14 mouse cellular contexts compared by ENCODE assay signal in the genomic region with DNA sequence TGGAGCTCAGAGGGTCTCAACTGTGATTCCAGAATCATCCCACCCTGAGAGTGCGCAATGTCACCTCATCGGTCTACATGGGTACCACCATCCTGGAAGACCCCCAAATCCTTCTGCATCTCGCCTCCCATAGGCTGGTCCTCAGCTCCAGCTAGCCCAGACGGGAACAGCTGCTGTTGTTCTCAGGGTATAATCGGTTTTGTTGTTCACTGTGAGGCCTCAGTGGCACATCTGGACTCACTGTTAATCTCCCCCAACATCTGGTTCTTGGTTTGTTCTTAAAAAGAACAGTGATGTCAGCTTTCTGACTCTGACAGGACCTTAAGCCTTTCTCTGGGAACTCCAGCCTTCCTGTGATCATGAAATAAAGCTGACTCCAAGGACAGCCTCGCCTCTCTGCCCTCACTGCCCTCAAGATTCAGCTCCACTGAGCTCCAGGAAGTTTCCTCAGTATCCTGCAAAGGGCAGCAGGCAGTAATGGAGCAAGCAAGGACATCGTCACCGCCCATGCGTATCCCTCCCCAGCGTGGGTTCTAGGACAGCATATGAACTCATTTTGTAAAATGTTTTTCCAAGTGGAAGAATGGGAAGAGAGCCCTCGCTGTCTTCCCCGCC. TPM values are rescaled to one million over a fixed set of nuclear protein-coding genes. Genes with fewer than 3 reads are reported as not detected.
DNase-seq lines count a peak whose midpoint lies in the region; ATAC-seq and TF ChIP-seq lines count a peak whose summit lies in the region.
"Had no signal": no experiment of that assay in that cellular context is flagged by ENCODE, and none has a peak within 500 bp of the region (broad histone marks: within the 10 kb centered on the region; RNA-seq: fewer than 3 reads in every experiment).

No protein-coding gene starts in this region.

- no peak for TF ChIP-seq CTCF in CH12.LX (conservative IDR thresholded peaks at IDR 0.05 in 1 of 2, IDR thresholded peaks at IDR 0.05 in 1 of 2; ENCODE audit: low read depth in 2 of 2, low read length in 2 of 2)

- H3K4me3 ChIP-seq in heart, embryonic 10.5 days: no peak overlapping the region
- H3K4me3 ChIP-seq in CH12.LX (replicated peaks in 1 of 3; ENCODE audit: low read depth in 2 of 3, low read length in 2 of 3, poor library complexity in 1 of 3): no peak overlapping the region
- no peak overlapping the region for H3K4me3 ChIP-seq in embryonic facial prominence, embryonic 15.5 days (replicated peaks)
- H3K4me3 ChIP-seq in limb, embryonic 13.5 days: no peak overlapping the region
- H3K4me3 ChIP-seq: neural tube, embryonic 13.5 days had no signal

- 69% methylated on average over 12 of the region's 12 CpGs for WGBS in heart, embryonic 10.5 days
- WGBS in embryonic facial prominence, embryonic 15.5 days: 39% methylated on average over 12 of the region's 12 CpGs
- 43% methylated on average over 12 of the region's 12 CpGs for WGBS in limb, embryonic 13.5 days

- TF ChIP-seq RAD21 in CH12.LX (IDR thresholded peaks at IDR 0.05; ENCODE audit: low read depth, low read length): no peak

- no peaks in the 10 kb centered on the region for H3K36me3 ChIP-seq in heart, embryonic 10.5 days
- no peaks in the 10 kb centered on the region for H3K36me3 ChIP-seq in CH12.LX (replicated peaks in 1 of 2; ENCODE audit: control insufficient read depth in 1 of 2, insufficient read depth in 1 of 2, low read length in 1 of 2)
- H3K36me3 ChIP-seq in embryonic facial prominence, embryonic 15.5 days: no peaks in the 10 kb centered on the region
- no peaks in the 10 kb centered on the region for H3K36me3 ChIP-seq in limb, embryonic 13.5 days
- H3K36me3 ChIP-seq: neural tube, embryonic 13.5 days had no signal

- no peak overlapping the region for H3K9ac ChIP-seq in CH12.LX (ENCODE audit: insufficient read depth, low read depth)
- H3K9ac ChIP-seq in embryonic facial prominence, embryonic 15.5 days: no peak overlapping the region
- H3K9ac ChIP-seq in limb, embryonic 13.5 days: no peak overlapping the region
- H3K9ac ChIP-seq: neural tube, embryonic 13.5 days had no signal

- no peaks in the 10 kb centered on the region for H3K79me2 ChIP-seq in CH12.LX (replicated peaks; ENCODE audit: control insufficient read depth, extremely low read depth, insufficient read depth, poor library complexity, severe bottlenecking)

- H3K27ac ChIP-seq in heart, embryonic 10.5 days: 0 out of 2 replicates have a peak overlapping the region, but pooled peaks have one; percentile 19
- no peak overlapping the region for H3K27ac ChIP-seq in CH12.LX (ENCODE audit: insufficient read depth, low read depth)
- H3K27ac ChIP-seq in embryonic facial prominence, embryonic 15.5 days (replicated peaks): peak overlapping the region; percentile 69; the same call in 1 of the 2 replicates
- peak overlapping the region; percentile 52 for H3K27ac ChIP-seq in limb, embryonic 13.5 days
- H3K27ac ChIP-seq: neural tube, embryonic 13.5 days had no signal

- no peaks in the 10 kb centered on the region for H3K27me3 ChIP-seq in heart, embryonic 10.5 days (ENCODE audit: insufficient read depth, poor library complexity, severe bottlenecking)
- H3K27me3 ChIP-seq in CH12.LX (replicated peaks): no peaks in the 10 kb centered on the region
- no peaks in the 10 kb centered on the region for H3K27me3 ChIP-seq in embryonic facial prominence, embryonic 15.5 days
- no peaks in the 10 kb centered on the region for H3K27me3 ChIP-seq in limb, embryonic 13.5 days
- H3K27me3 ChIP-seq: neural tube, embryonic 13.5 days had no signal

- H3K9me3 ChIP-seq in heart, embryonic 10.5 days: no peaks in the 10 kb centered on the region
- H3K9me3 ChIP-seq in CH12.LX (replicated peaks; ENCODE audit: low read length): no peaks in the 10 kb centered on the region
- no peaks in the 10 kb centered on the region for H3K9me3 ChIP-seq in embryonic facial prominence, embryonic 15.5 days (replicated peaks)
- H3K9me3 ChIP-seq in limb, embryonic 13.5 days: no peaks in the 10 kb centered on the region
- H3K9me3 ChIP-seq: neural tube, embryonic 13.5 days had no signal

- peak; percentile 23; the same call in 1 of the 2 replicates for TF ChIP-seq EP300 in CH12.LX (IDR thresholded peaks at IDR 0.05; ENCODE audit: low read length)

- ATAC-seq in embryonic facial prominence, embryonic 15.5 days (ENCODE audit: insufficient number of reproducible peaks, low FRiP score, low TSS enrichment, low read depth): no peak; the same call in 1 of the 2 replicates
- peak; percentile 51; the same call in 1 of the 2 replicates for ATAC-seq in limb, embryonic 13.5 days (ENCODE audit: low FRiP score, low read depth)
- ATAC-seq: intestine, postnatal 0 days; midbrain, embryonic 16.5 days had no signal

- peaks cover 26% of the 10 kb centered on the region for H3K4me1 ChIP-seq in heart, embryonic 10.5 days
- H3K4me1 ChIP-seq in CH12.LX (ENCODE audit: control insufficient read depth in 1 of 2, insufficient read depth in 2 of 2): peaks cover 5 to 13% of the 10 kb centered on the region in 2 experiments
- H3K4me1 ChIP-seq in embryonic facial prominence, embryonic 15.5 days: peaks cover 17% of the 10 kb centered on the region
- peaks cover 25% of the 10 kb centered on the region for H3K4me1 ChIP-seq in limb, embryonic 13.5 days
- H3K4me1 ChIP-seq: neural tube, embryonic 13.5 days had no signal

- no peak overlapping the region for H3K4me2 ChIP-seq in CH12.LX (ENCODE audit: insufficient read depth, low read depth, poor library complexity, severe bottlenecking)
- no peak overlapping the region for H3K4me2 ChIP-seq in embryonic facial prominence, embryonic 15.5 days (replicated peaks)
- H3K4me2 ChIP-seq in limb, embryonic 13.5 days (replicated peaks): no peak overlapping the region
- H3K4me2 ChIP-seq: liver, embryonic 11.5 days; neural tube, embryonic 13.5 days had no signal

- in situ Hi-C loops in CH12.LX (cut with MboI; ENCODE audit: low pct_ligation_motif_present, low pct_unique_long_range_greater_than_20kb, low sequenced_read_pairs): no loop called here

- dilution Hi-C loops in CH12.LX (cut with MboI; ENCODE audit: extremely low pct_ligation_motif_present, extremely low pct_unique_long_range_greater_than_20kb, low sequenced_read_pairs): no loop called here

- TF ChIP-seq POLR2A in CH12.LX (IDR thresholded peaks at IDR 0.05; ENCODE audit: low read depth, low read length): no peak

- no peak for DNase-seq in heart, embryonic 10.5 days (ENCODE audit: low spot score)
- no peak for DNase-seq in heart, adult 8-10 months (ENCODE audit: low spot score)
- DNase-seq in CH12.LX (ENCODE audit: extremely low read depth): no peak
- DNase-seq in spleen, postnatal 10 days (ENCODE audit: low spot score in 2 of 2): no peak
- no peak for DNase-seq in urinary bladder, adult 2 months (ENCODE audit: low spot score)
- DNase-seq: cerebellum, postnatal 25 days; retina, postnatal 1 day had no signal

TF ChIP-seq in CH12.LX, 34 proteins besides CTCF, POLR2A, EP300 and RAD21:
- TF ChIP-seq HCFC1 (IDR thresholded peaks at IDR 0.05; ENCODE audit: low read depth, low read length) (no peak), IRF4 (IDR thresholded peaks at IDR 0.05; ENCODE audit: low read depth, low read length) (0 out of 2 replicates have a peak, but pooled peaks have one; percentile 10), NELFE (IDR thresholded peaks at IDR 0.05; ENCODE audit: low read depth, low read length) (no peak), ETS1 (conservative IDR thresholded peaks at IDR 0.05; ENCODE audit: low read depth, low read length) (0 out of 2 replicates have a peak, but pooled peaks have one; percentile 12), MEF2A (IDR thresholded peaks at IDR 0.05; ENCODE audit: borderline replicate concordance, low read depth, low read length) (peak; percentile 68; the same call in 1 of the 2 replicates), MAZ (IDR thresholded peaks at IDR 0.05; ENCODE audit: low read depth, low read length) (no peak), TCF12 (IDR thresholded peaks at IDR 0.05; ENCODE audit: low read depth, low read length) (peak; percentile 46; the same call in 1 of the 2 replicates), TBP (conservative IDR thresholded peaks at IDR 0.05; ENCODE audit: low read depth, low read length) (no peak), JUND (conservative IDR thresholded peaks at IDR 0.05; ENCODE audit: low read depth, low read length) (no peak), UBTF (IDR thresholded peaks at IDR 0.05; ENCODE audit: low read depth, low read length) (no peak)

RNA-seq across cellular contexts. Expression of a gene that starts 11.2 kb away (rescaled TPM):
- polyA plus RNA-seq in heart, embryonic 10.5 days (2016; fragmentation: Nextera tagmentation; extraction: Ambion mirVana): not detected in 2 replicates
- total RNA-seq in heart, adult 8-10 months (2022): under 1 TPM in 2 of 4 experiments, not detected in 2; 0.16 to 0.23 TPM
- total RNA-seq in CH12.LX (2012; rRNA removed): 0.67 and 0.93 TPM in 2 replicates
- total RNA-seq in CH12.LX (2014; rRNA removed): 0.32 and 0.39 TPM in 2 replicates
- polyA plus RNA-seq in CH12.LX (2012; ENCODE audit: insufficient read length, low read depth): 0.38 and 0.43 TPM in 2 replicates
- polyA plus RNA-seq in embryonic facial prominence, embryonic 15.5 days (2015; fragmentation: Nextera tagmentation; extraction: Ambion mirVana): 0.08 TPM in 1 of 2 replicates, not detected in the other
- polyA plus RNA-seq in limb, embryonic 13.5 days (2015; fragmentation: Nextera tagmentation; extraction: Ambion mirVana): 0.05 TPM in 1 of 2 replicates, not detected in the other
- polyA plus RNA-seq in urinary bladder, adult 2 months (2012; rRNA removed): 0.74 and 0.94 TPM in 2 replicates
- total RNA-seq: left cerebral cortex, adult 18-20 months had no signal
- polyA plus RNA-seq: intestine, postnatal 0 days; midbrain, embryonic 16.5 days; neural tube, embryonic 13.5 days had no signal

RNA-seq across cellular contexts. Expression of a gene that starts 35.6 kb away (rescaled TPM):
- 0.74 and 0.90 TPM in 2 replicates for polyA plus RNA-seq in heart, embryonic 10.5 days (2016; fragmentation: Nextera tagmentation; extraction: Ambion mirVana)
- total RNA-seq in heart, adult 8-10 months (2022): 1 to 10 TPM in 2 of 4 experiments, under 1 TPM in 2; 0.69 to 1.3 (median 0.96) TPM
- 1.3 and 2.7 TPM in 2 replicates for total RNA-seq in CH12.LX (2012; rRNA removed)
- total RNA-seq in CH12.LX (2014; rRNA removed): 1.2 and 1.4 TPM in 2 replicates
- polyA plus RNA-seq in CH12.LX (2012; ENCODE audit: insufficient read length, low read depth): 2.0 and 2.5 TPM in 2 replicates
- 6.1 and 8.0 TPM in 2 replicates for polyA plus RNA-seq in embryonic facial prominence, embryonic 15.5 days (2015; fragmentation: Nextera tagmentation; extraction: Ambion mirVana)
- polyA plus RNA-seq in limb, embryonic 13.5 days (2015; fragmentation: Nextera tagmentation; extraction: Ambion mirVana): 2.1 and 2.8 TPM in 2 replicates
- polyA plus RNA-seq in urinary bladder, adult 2 months (2012; rRNA removed): 1.3 and 1.9 TPM in 2 replicates
